Mouse (Mus musculus) kidney, postnatal 14 days (tissue): Measurements from ENCODE around the gene Fsd2.

ENCODE experiments used
- DNase-seq: peaks from one replicate; pipeline ENCODE4 v3.0.0; 2022; ENCODE audit warnings: mixed read lengths

The Fsd2 gene

DNA sequence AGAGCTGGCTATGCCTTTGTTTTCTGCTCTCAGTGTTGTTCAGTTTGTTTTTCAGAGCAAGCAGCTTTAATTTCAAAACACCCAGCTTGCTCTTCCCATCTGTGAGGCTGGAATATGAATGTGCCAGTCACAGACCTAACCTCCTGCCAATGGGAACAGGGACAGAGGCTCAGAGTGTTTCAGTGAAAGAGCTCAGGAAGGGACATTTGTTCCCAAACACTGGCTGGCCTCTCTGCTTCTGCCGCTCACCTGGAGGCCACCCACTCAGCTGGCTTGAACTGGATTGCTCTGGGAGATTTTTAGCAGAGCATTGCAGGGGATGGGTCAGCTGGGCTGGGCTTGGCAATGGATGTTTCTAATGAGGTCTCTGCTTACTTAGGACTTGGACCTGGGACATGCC is 25.7 kb downstream of the Fsd2 start:
- DNase-seq = no peak

DNA sequence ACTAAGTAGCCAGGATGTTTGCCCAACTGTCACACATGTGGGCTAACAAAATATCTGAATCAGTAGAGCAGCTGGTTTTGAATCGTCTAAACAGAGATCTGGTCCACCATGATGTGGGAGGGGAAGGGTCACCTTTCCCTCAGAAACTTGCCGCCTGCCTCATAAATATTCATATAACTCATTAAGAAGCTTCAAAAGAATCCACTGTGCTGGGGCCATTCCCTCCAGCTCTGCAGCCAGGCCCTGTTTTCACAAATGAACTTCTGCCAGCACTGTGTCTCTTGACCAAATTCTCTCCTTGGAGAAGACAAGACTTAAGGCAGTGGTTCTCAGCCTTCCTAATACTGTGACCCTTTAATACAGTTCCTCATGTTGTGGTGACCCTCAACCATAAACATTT is 27.2 kb downstream of the Fsd2 start:
- no peak for DNase-seq

GRCm38 (mm10) chr7:81538070-81538675 is 28.6 kb downstream of the Fsd2 start:
- peak; percentile 32 for DNase-seq

GRCm38 (mm10) chr7:81536478-81536877 is 30.3 kb downstream of the Fsd2 start:
- no peak for DNase-seq

DNA sequence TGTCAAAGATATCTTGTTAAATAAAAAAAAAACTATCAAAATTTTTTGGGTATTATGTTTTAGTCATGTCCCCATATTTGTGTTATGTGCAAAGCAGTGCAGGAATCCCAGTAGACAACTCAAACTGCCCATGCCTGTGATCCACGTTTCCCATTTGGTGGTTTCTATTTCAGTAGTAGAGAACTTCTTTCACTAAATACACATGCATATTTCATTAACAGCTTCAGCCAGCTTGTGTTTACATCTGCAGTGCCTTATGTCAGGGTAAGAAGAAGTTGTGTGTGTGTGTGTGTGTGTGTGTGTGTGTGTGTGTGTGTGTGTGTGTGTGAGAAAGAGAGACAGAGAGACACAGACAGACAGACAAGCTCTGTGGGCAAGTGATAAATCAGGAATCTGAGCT is 35.3 kb downstream of the Fsd2 start:
- no peak for DNase-seq

- no peak for DNase-seq
Measured at GRCm38 (mm10) chr7:81528918-81529317, 37.8 kb downstream of the Fsd2 start.

- DNase-seq = no peak
Measured at GRCm38 (mm10) chr7:81523663-81524017, 43.1 kb downstream of the Fsd2 start.

DNA sequence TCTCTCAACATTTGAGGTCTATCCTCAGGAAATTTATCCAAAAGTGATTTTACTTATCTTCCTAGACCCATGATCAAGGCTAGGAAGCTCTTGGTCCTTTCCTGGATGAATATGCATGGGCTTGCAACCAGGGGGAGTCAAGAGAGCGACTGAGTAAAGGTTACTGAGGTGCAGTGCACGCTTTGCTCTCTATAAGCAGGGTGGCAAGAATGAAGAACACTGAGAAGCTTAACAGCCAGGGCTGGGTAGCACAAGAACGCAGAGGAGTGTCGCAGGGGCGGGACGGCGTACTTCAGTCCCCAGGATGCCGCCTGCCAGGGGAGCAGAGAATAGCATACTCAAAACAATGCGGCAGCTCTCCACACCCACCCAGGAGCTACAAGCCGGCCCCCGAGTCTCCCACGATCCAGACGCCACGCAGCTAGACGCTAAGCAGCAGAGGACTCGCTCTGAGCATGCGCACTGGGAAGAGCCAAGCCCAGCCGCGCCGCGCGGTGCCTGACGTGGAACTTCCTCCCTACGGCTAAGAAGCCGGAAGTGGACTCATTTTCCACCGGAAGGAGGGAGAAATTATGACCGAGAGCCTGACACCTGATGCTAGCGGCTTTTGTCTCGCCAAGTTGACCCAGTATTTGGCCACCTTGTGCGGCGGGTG is 43.6 kb downstream of the Fsd2 start:
- peak; percentile 92 for DNase-seq

DNA sequence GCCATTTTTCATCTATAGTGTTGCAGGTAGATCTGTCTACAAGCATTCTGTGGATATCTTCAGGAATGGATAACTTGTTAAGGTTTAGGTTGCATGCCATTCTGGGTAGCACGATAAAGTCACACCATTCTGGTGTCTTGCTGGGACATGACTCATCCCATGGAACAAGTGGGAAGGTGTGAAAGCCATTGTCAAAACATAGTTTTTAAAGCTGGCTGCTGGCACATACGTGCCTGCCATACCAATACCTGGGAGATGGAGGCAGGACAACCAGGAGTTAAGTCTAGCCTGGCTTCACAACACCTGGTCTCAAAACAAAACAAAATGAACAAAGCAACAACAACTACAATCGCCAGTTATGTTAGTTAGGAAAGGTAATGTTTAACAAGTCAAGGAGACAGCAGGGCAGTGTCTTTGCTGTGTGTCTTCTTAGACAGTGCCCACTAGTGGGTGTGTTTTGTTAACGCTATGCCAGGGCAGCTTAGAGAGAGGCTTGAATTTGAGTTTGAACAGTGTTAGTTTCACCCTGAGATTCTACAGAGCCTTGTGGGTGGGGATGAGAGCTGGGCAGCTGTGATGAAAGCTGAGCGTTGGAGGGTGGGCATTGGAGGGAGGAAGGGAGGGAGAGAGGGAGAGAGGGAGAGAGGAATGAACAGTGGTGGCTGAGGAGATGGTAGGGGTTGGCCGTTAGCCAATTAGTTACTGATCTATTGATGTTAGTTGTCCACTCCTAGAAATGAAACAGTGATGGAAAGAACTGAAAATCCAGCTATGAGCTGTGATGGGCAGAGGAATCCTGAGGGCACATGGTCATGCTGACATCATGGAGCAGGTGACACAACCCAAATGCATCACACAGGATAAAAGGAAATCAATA is 50.4 kb downstream of the Fsd2 start:
- DNase-seq = peak; percentile 20

- DNase-seq = no peak
Measured at GRCm38 (mm10) chr7:81514906-81515590, 51.7 kb downstream of the Fsd2 start.

DNA sequence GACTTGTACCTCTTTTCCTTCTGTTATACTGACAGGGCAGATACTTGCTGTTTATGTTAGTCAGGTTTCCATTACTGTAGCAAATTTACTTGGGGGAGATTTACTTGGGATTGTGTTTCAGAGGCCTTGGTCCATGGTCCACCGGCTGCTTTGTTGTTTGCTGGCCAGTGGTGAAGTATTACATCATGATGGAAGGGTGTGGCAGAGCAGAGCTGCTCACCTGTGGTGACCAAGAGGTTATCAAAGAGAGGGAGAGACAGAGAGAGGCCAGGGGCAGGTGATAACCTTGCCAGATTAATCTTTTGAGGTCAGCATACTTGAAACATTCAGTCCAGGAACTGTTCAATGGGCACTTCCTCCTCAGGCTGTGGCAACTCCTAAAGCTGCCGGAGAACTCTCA is 65.7 kb downstream of the Fsd2 start:
- no peak for DNase-seq

- DNase-seq = no peak
Measured at GRCm38 (mm10) chr7:81498181-81498580, 68.6 kb downstream of the Fsd2 start, which contains the start of gene BC048679. Gene BC048679 (minus strand): TSS chr7:81498281.

GRCm38 (mm10) chr7:81497171-81497570 is 69.6 kb downstream of the Fsd2 start:
- DNase-seq = no peak

DNA sequence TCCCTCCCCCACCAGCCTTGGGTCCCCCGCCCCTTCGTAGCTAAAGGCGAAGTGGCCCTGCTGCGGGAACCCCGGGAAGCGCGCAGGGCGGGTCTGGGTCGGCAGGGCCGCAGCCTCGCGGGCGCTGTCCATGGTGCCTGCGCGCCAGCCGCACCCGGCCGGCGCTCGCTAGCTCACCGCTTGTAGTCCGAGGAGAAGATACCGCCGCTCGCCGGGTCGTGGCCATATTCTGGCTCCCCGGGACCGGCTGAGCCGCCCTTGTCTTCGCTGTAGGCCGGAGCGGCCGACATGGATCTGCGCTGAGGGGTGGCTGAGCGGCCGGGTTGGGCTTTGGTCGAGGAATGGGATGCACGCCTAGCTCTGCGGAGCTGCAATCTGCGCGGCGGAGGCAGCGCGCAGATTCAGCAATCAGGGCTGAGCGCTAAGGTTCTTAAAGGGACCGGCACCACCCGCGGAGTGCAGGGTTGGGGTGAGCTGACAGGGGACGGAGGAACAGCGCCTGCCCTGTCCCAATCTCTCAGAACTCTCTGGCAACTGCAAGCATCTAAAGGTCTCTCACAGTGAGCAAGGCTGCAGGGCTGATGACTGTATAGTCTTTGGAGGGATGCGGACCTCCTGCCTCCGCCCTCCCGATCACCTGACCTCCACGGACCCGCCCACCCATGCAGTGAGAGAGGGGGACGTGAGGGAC is 73.3 kb downstream of the Fsd2 start, which contains the start of gene Ap3b2:
Ap3b2 (minus strand) TSS at position 595 of the 691 bp plus-strand sequence.
- peak; percentile 75 for DNase-seq

GRCm38 (mm10) chr7:81492628-81493027 is 74.1 kb downstream of the Fsd2 start:
- no peak for DNase-seq

DNA sequence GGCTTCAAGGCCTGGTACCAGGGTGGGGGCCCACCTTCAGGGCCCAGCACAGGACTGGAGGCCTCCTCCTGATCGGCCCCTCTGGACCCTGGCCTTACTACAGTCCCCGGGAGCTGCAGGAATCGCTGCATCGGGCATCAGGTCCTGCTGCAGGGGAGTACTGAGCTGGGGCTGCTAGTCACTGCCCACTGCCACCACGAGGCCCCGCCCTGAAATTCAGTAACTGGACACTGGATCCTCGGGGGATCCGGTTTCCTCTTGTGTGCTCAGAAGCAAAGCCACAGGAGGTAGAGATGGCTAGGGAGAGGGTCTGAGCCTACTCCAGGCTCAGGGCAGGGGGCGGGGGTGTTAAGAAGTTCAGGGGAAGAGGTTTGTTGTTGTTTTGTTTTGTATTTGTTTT is 77.1 kb downstream of the Fsd2 start:
- no peak for DNase-seq
